Mouse (Mus musculus) heart, adult 2 months (tissue): ENCODE data around the gene Tdrkh.

ENCODE experiments used
- CTCF ChIP-seq: fragments of 200-600 bp; IDR thresholded peaks from 2 replicates; pipeline ENCODE4 v1.8.1; 2022; ENCODE audit warnings: antibody characterized with exemption, mild to moderate bottlenecking, moderate library complexity
- EP300 ChIP-seq: fragments of 200-500 bp; IDR thresholded peaks from 2 replicates; pipeline ENCODE4 v1.6.1; 2011; ENCODE audit warnings: low read depth, low read length, control low read depth; ENCODE audit not compliant: insufficient read depth
- POLR2A ChIP-seq: fragments of 200-500 bp; IDR thresholded peaks from 2 replicates; pipeline ENCODE4 v1.6.1; 2011; ENCODE audit warnings: mild to moderate bottlenecking, low read depth, low read length, control low read depth; ENCODE audit not compliant: insufficient read depth

- TF ChIP-seq CTCF (no peak), EP300 (no peak), POLR2A (no peak)
These were observed 55.9 kb downstream of the Tdrkh start for GRCm38 (mm10) chr3:94468931-94469330.
